Mouse (Mus musculus) erythroblast, adult 5-6 weeks (primary cell): Measurements from ENCODE around the gene Epb42. TPM values are rescaled to one million over a fixed set of nuclear protein-coding genes. Genes with fewer than 3 reads are reported as not detected.
"Not testable (repeated sequence)": the region's sequence is repeated elsewhere in the genome, so short reads cannot be mapped to it uniquely, and the experiment has no call there.

Experiments
- ATAC-seq: replicated peaks from 2 replicates; pipeline ENCODE4 v1.8.0; 2016; ENCODE audit warnings: moderate number of reproducible peaks, mild to moderate bottlenecking, moderate TSS enrichment, inconsistent platforms; ENCODE audit not compliant: poor library complexity, low FRiP score, severe bottlenecking
- total RNA-seq, 2 experiments: library from RNA; stranded (forward) in 1 of 2; stranded (reverse) in 1 of 2; fragments of 150-400 nt in 1 of 2; fragments of 200-764, 138-1000 nt in 1 of 2; gene quantifications; 2 replicates each; pipeline versions ENCODE4 v1.2.3 to v1.2.4; 2015 to 2017; ENCODE audit warnings: low replicate concordance in 2 of 2

Gene Epb42
- total RNA-seq, 2 experiments from 2014 or later: 1,106 to 1,456 TPM

GRCm38 (mm10) chr2:121009071-121009677, 27.7 kb downstream of the Epb42 start:
- ATAC-seq: peak; percentile 71

GRCm38 (mm10) chr2:121008664-121009007, 28.2 kb downstream of the Epb42 start:
- ATAC-seq: peak; percentile 39

GRCm38 (mm10) chr2:121007925-121008663, 28.8 kb downstream of the Epb42 start, which contains the start of gene Ccndbp1:
Gene Ccndbp1 (plus strand): TSS chr2:121008403.
- peak; percentile 89 for ATAC-seq

- ATAC-seq: no peak
Observed at GRCm38 (mm10) chr2:121006986-121007385, 29.9 kb downstream of the Epb42 start.

GRCm38 (mm10) chr2:121004018-121004811, 32.7 kb downstream of the Epb42 start:
- no peak for ATAC-seq

GRCm38 (mm10) chr2:121003586-121003985, 33.3 kb downstream of the Epb42 start:
- ATAC-seq: no peak

DNA sequence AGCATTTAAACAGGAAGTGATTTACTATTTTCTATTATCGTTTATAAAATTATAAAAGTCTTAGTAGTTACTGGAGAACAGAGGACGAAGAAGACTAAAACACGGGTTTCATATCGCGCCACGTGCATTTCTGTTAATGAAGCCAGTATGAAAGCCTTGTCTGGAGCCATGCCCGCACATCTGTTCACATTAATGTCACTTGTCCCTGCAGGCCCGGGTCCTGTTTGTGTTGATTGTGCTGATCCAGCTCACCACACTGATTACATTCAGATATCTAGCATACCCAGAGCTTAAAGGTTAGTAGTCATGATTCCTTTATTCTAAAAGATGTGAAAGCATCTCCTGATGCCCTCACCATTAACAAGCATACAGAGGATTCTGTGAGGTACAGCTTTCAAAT, 38.0 kb downstream of the Epb42 start:
- ATAC-seq: no peak

- not testable (repeated sequence) for ATAC-seq
Observed at GRCm38 (mm10) chr2:120996607-120997006, 40.3 kb downstream of the Epb42 start.

DNA sequence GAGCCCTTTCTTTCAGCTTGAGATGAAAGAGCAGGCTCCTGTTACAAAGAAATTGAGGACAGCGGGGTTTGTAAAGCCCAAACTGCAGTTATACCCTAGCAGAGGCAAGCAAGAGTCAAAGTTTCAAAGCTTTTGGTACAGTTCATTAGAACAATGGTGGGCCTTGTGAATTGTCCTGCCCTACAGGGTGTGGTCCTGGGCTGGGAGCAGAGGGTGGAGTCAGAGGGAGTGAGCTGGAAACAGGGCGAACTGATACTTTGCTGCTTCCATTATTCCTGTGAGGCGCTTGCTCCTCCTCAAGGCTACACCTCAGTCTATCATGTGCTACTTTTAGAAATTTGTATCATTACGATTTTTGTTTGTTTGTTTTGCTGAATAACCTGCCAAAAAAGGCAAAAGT, 45.7 kb downstream of the Epb42 start:
- no peak for ATAC-seq

- peak; percentile 71; the same call in 1 of the 2 replicates for ATAC-seq
Observed at GRCm38 (mm10) chr2:120985241-120985640, 51.6 kb downstream of the Epb42 start.

- no peak for ATAC-seq
Observed at GRCm38 (mm10) chr2:120983611-120984010, 53.3 kb downstream of the Epb42 start.

DNA sequence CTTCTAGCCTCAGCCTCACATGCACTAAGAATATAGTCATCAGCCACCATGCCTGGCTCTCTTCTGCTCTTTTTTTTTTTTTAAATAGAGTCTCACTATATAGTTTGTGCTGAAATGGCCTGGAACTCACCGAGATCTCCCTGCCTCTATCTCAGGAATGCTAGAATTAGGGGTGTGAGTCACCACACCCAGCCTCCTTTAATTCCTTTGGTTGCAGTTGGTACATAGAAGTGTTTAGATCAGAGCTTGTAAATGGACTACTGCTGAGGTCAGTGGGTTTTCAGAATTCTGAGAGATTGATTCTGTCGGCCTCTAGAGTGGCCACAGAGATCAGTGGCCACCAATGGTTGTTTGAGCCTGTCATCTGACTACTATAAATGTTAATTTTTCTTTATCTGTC, 56.0 kb downstream of the Epb42 start:
- no peak for ATAC-seq

- ATAC-seq: no peak
Observed at GRCm38 (mm10) chr2:120979819-120980218, 57.1 kb downstream of the Epb42 start.

DNA sequence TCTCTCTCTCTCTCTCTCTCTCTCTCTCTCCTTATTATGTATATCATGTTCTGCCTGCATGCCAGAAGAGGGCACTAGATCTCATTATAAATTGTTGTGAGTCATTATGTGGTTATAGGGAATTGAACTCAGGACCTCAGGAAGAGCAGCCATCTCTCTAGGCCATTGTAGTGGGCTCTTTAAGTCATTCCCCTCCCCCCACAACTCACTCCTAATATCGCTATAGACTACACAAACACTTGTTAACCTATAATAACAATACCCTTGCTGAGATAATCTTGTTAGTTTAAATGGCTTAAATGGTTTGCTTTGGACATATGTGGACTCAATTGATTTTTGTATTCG, 58.2 kb downstream of the Epb42 start:
- ATAC-seq: no peak

DNA sequence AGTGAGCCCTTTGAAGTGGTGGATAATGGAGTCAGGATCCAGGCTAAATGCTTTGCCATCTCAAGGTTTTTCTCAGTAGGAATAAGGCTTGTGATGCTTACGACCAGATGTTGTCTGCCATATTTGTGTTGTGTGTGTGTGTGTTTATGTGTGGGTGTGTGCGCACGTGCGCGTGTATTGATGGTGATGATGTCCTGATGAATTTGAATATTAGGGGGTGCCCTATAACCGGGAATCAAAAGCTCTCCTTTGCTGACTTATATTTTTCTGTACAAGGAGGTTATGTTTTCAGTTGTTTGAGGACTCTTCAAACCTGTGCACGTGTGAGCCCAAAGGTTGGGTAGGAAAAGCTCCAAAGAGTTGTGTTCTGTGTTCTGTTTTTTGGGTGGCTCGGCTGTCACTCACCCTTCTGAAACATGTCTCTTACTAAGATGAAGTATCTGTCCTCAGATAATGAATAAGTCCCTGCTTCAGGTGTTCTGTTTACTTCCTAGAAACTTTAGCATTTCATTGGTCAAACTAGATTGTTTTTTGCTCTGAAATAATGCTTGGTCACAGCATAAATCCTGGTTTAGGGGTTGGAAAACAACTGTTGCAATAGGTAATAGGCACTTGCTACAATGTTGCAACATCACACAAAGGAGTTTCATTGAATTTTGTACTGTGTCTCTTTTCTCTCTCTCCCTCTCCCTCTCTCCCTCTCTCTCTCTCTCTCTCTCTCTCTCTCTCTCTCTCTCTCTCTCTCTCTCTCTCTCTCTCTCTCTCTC, 58.8 kb downstream of the Epb42 start:
- no peak for ATAC-seq

GRCm38 (mm10) chr2:120976990-120977925, 59.6 kb downstream of the Epb42 start, which contains the start of gene Tmem62:
Gene Tmem62 (plus strand): TSS chr2:120977017.
- peak; percentile 82 for ATAC-seq

DNA sequence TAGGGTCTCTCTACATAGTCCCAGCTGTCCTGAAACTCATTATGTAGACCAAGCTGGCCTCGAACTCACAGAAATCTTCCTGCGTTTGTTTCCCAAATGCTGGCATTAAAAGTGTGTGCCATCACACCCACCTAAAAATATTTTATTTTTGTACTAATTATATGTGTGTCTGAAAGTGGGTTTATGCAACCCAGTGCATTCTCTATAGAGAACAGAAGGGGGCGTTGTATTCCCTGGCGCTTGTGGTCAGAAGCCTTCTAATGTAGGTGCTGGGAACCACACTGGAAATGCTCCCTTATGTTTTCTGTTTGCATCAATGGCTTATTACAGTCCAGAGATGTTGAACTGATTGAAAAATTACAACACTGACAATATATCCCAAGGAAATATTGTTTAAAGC, 60.6 kb downstream of the Epb42 start:
- ATAC-seq: peak; percentile 61

DNA sequence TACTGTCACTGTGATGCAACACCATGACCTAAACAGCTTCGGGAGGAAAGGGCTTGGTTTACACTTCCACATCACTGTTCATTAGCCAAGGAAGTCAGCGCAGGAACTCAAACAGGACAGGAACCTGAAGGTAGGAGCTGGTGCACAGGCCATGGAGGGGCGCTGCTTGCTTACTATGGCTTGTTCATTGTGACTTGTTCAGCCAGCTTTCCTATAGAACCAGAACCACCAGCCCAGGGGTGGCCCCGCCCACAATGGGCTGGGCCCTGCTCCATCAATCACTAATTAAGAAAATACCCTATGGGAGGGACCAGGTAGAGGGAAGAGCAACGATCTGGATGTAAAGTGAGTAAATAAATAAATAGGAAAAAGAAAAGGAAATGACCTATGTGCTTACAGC, 63.9 kb downstream of the Epb42 start:
- no peak for ATAC-seq

DNA sequence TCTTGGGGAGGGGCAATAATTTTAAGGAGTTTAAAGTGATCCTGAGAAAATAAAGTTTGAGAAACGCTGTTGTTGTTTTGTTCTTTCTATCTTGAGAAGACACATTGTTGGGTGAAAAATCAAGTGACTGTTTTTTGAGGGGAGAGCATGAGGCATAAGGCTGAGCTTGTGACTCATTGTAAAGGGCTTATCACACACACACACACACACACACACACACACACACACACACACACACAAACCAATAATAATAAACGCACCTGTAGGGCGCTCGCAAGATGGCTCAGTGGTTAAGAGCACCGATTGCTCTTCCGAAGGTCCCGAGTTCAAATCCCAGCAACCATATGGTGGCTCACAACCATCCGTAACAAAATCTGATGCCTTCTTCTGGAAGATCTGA, 64.6 kb downstream of the Epb42 start:
- ATAC-seq: not testable (repeated sequence)
